Mouse (Mus musculus) lung, adult 2 months (tissue): Measurements from ENCODE around the gene Fam13a.

Source experiments
- CTCF ChIP-seq: fragments of 200-500 bp; IDR thresholded peaks from 2 replicates; pipeline ENCODE4 v1.5.1; 2011; ENCODE audit warnings: mild to moderate bottlenecking, low read length, control low read depth; ENCODE audit not compliant: insufficient read depth
- POLR2A ChIP-seq: fragments of 200-500 bp; IDR thresholded peaks from 2 replicates; pipeline ENCODE4 v1.6.1; 2011; ENCODE audit warnings: low read depth, mild to moderate bottlenecking, control low read depth, low read length, borderline replicate concordance; ENCODE audit errors: extremely low read depth

- no peak for TF ChIP-seq CTCF
- no peak for TF ChIP-seq POLR2A
Observed at GRCm38 (mm10) chr6:58916498-58916897, 107.9 kb downstream of the Fam13a start.
